Mouse (Mus musculus) heart, adult 18-20 months (tissue): ENCODE results near the gene Kcnma1. TPM values are rescaled to one million over a fixed set of nuclear protein-coding genes. Genes with fewer than 3 reads are reported as not detected.

Experiments used
- DNase-seq, 2 experiments: peaks; one replicate each; pipeline ENCODE4 v3.0.0; 2021 to 2022; ENCODE audit warnings: mixed read lengths in 1 of 2
- total RNA-seq, 2 experiments: library from RNA; stranded (reverse); gene quantifications; 2 replicates each; pipeline ENCODE4 v1.2.3; 2021

Gene Kcnma1
- total RNA-seq, 2 experiments from 2014 or later: 0.69 to 0.79 TPM

- no peak for DNase-seq
Measured at GRCm38 (mm10) chr14:23848529-23849141, 165.7 kb downstream of the Kcnma1 start.

GRCm38 (mm10) chr14:23846706-23847105 is 167.6 kb downstream of the Kcnma1 start:
- DNase-seq: peak in 1 of 2 experiments; percentile 4

- DNase-seq: no peak
Measured at GRCm38 (mm10) chr14:23842025-23842424, 172.3 kb downstream of the Kcnma1 start.

GRCm38 (mm10) chr14:23839613-23840012 is 174.7 kb downstream of the Kcnma1 start:
- DNase-seq: no peak

GRCm38 (mm10) chr14:23835387-23836111 is 178.7 kb downstream of the Kcnma1 start:
- no peak for DNase-seq

- DNase-seq: no peak
Measured at GRCm38 (mm10) chr14:23831284-23831683, 183.0 kb downstream of the Kcnma1 start.

GRCm38 (mm10) chr14:23830316-23830715 is 184.0 kb downstream of the Kcnma1 start:
- DNase-seq: no peak

GRCm38 (mm10) chr14:23828711-23829320 is 185.5 kb downstream of the Kcnma1 start:
- no peak for DNase-seq

GRCm38 (mm10) chr14:23824937-23825336 is 189.4 kb downstream of the Kcnma1 start:
- DNase-seq: peak in 1 of 2 experiments; percentile 17

- DNase-seq: no peak
Measured at GRCm38 (mm10) chr14:23824267-23824666, 190.0 kb downstream of the Kcnma1 start.

- no peak for DNase-seq
Measured at GRCm38 (mm10) chr14:23817585-23817984, 196.7 kb downstream of the Kcnma1 start.

GRCm38 (mm10) chr14:23810081-23810480 is 204.2 kb downstream of the Kcnma1 start:
- no peak for DNase-seq

- peak in 1 of 2 experiments; percentile 8 for DNase-seq
Measured at GRCm38 (mm10) chr14:23809124-23809523, 205.2 kb downstream of the Kcnma1 start.

GRCm38 (mm10) chr14:23806378-23806777 is 207.9 kb downstream of the Kcnma1 start:
- DNase-seq: no peak

- DNase-seq: no peak
Measured at GRCm38 (mm10) chr14:23796878-23797277, 217.4 kb downstream of the Kcnma1 start.

GRCm38 (mm10) chr14:23792674-23793073 is 221.6 kb downstream of the Kcnma1 start:
- DNase-seq: no peak

GRCm38 (mm10) chr14:23792076-23792475 is 222.2 kb downstream of the Kcnma1 start:
- DNase-seq: no peak

GRCm38 (mm10) chr14:23791261-23791691 is 223.0 kb downstream of the Kcnma1 start:
- peak; percentile 39 to 81 for DNase-seq

GRCm38 (mm10) chr14:23786687-23787073 is 227.6 kb downstream of the Kcnma1 start:
- no peak for DNase-seq

GRCm38 (mm10) chr14:23785921-23786686 is 228.2 kb downstream of the Kcnma1 start:
- no peak for DNase-seq

GRCm38 (mm10) chr14:23782845-23783609 is 231.3 kb downstream of the Kcnma1 start:
- no peak for DNase-seq

GRCm38 (mm10) chr14:23774542-23774941 is 239.7 kb downstream of the Kcnma1 start:
- peak; percentile 7 to 22 for DNase-seq
